Mouse (Mus musculus) adrenal gland, adult 8-10 months (tissue): Measurements from ENCODE around the gene Hhatl. TPM values are rescaled to one million over a fixed set of nuclear protein-coding genes. Genes with fewer than 3 reads are reported as not detected.

Experiments used
- DNase-seq: peaks from one replicate; pipeline ENCODE4 v3.0.0; 2022
- total RNA-seq, 4 experiments: library from RNA; stranded (reverse); gene quantifications; 2 replicates each; pipeline ENCODE4 v1.2.4; 2022

The Hhatl gene
- total RNA-seq, 4 experiments from 2014 or later, result 0.59 TPM; not detected in 3

GRCm38 (mm10) chr9:121802747-121803146, 10.4 kb upstream of the Hhatl start:
- DNase-seq, result no peak

GRCm38 (mm10) chr9:121798887-121799520, 6.7 kb upstream of the Hhatl start:
- DNase-seq, result no peak

- DNase-seq, result no peak
These were observed 5.4 kb upstream of the Hhatl start for GRCm38 (mm10) chr9:121797722-121798121.

GRCm38 (mm10) chr9:121794972-121795539, 2.7 kb upstream of the Hhatl start:
- no peak for DNase-seq

GRCm38 (mm10) chr9:121791206-121791605, 1.1 kb downstream of the Hhatl start:
- DNase-seq, result peak; percentile 28

GRCm38 (mm10) chr9:121786359-121786758, 5.9 kb downstream of the Hhatl start:
- DNase-seq, result no peak

- no peak for DNase-seq
These were observed 7.0 kb downstream of the Hhatl start for GRCm38 (mm10) chr9:121785261-121785660.

GRCm38 (mm10) chr9:121784801-121785200, 7.5 kb downstream of the Hhatl start:
- no peak for DNase-seq

- no peak for DNase-seq
These were observed 14.2 kb downstream of the Hhatl start for GRCm38 (mm10) chr9:121778066-121778624.

GRCm38 (mm10) chr9:121777484-121778065, 14.7 kb downstream of the Hhatl start, which contains the start of gene Klhl40:
TSS of gene Klhl40 (plus strand) at chr9:121777607.
- no peak for DNase-seq

GRCm38 (mm10) chr9:121776511-121776910, 15.8 kb downstream of the Hhatl start:
- DNase-seq, result no peak

- no peak for DNase-seq
These were observed 16.4 kb downstream of the Hhatl start for GRCm38 (mm10) chr9:121775951-121776350.

GRCm38 (mm10) chr9:121772412-121772811, 19.9 kb downstream of the Hhatl start:
- DNase-seq, result no peak

GRCm38 (mm10) chr9:121765166-121765855, 27.0 kb downstream of the Hhatl start:
- DNase-seq, result no peak

- DNase-seq, result no peak
These were observed 28.6 kb downstream of the Hhatl start for GRCm38 (mm10) chr9:121763716-121764115.

- DNase-seq, result no peak
These were observed 29.5 kb downstream of the Hhatl start for GRCm38 (mm10) chr9:121762761-121763160.

- no peak for DNase-seq
These were observed 30.1 kb downstream of the Hhatl start for GRCm38 (mm10) chr9:121762248-121762647.

- no peak for DNase-seq
These were observed 30.5 kb downstream of the Hhatl start for GRCm38 (mm10) chr9:121761787-121762186.

GRCm38 (mm10) chr9:121761091-121761665, 31.1 kb downstream of the Hhatl start:
- DNase-seq, result no peak

- DNase-seq, result peak; percentile 66
These were observed 31.8 kb downstream of the Hhatl start for GRCm38 (mm10) chr9:121760271-121761090.
